Mouse (Mus musculus): Measurements from ENCODE around the gene Parp12. TPM values are rescaled to one million over a fixed set of nuclear protein-coding genes. Genes with fewer than 3 reads are reported as not detected.

The Parp12 gene
- polyA plus RNA-seq, 1 experiment = 20.5 TPM

GRCm38 (mm10) chr6:39057161-39057560 is 61.0 kb downstream of the Parp12 start:
- H3K4me3 ChIP-seq (replicated peaks; ENCODE audit: insufficient read depth, low read depth, low read length) = no peak overlapping the region
- peaks cover 28% of the 10 kb centered on the region for H3K4me1 ChIP-seq (ENCODE audit: control insufficient read depth, insufficient read depth, low read length)
- no peak for TF ChIP-seq CTCF (IDR thresholded peaks at IDR 0.05; ENCODE audit: borderline replicate concordance, insufficient read depth, low read depth, low read length)
- TF ChIP-seq POLR2A (IDR thresholded peaks at IDR 0.05; ENCODE audit: borderline replicate concordance, insufficient read depth, low read length) = no peak
- 97% methylated on average over 1 of the region's 1 CpGs for WGBS
- DNase-seq = no peak
- no peak overlapping the region for H3K27ac ChIP-seq (ENCODE audit: insufficient read depth, low read length)
- H3K27me3 ChIP-seq (ENCODE audit: control insufficient read depth, insufficient read depth, low read length) = no peaks in the 10 kb centered on the region

- Histone ChIP-seq H3K4me1 (ENCODE audit: control insufficient read depth, insufficient read depth, low read length) (peaks cover 32% of the 10 kb centered on the region), H3K4me3 (replicated peaks; ENCODE audit: insufficient read depth, low read depth, low read length) (no peak overlapping the region), H3K27ac (ENCODE audit: insufficient read depth, low read length) (no peak overlapping the region), H3K27me3 (ENCODE audit: control insufficient read depth, insufficient read depth, low read length) (no peaks in the 10 kb centered on the region)
- peak; percentile 28 to 33 for DNase-seq
- TF ChIP-seq CTCF (IDR thresholded peaks at IDR 0.05; ENCODE audit: borderline replicate concordance, insufficient read depth, low read depth, low read length) = no peak
- TF ChIP-seq POLR2A (IDR thresholded peaks at IDR 0.05; ENCODE audit: borderline replicate concordance, insufficient read depth, low read length) = no peak
- 29% methylated on average over 7 of the region's 7 CpGs for WGBS
Measured at GRCm38 (mm10) chr6:39055831-39056261, 62.3 kb downstream of the Parp12 start.

- Histone ChIP-seq H3K27ac (ENCODE audit: insufficient read depth, low read length) (no peak overlapping the region), H3K27me3 (ENCODE audit: control insufficient read depth, insufficient read depth, low read length) (no peaks in the 10 kb centered on the region), H3K4me3 (replicated peaks; ENCODE audit: insufficient read depth, low read depth, low read length) (no peak overlapping the region), H3K4me1 (ENCODE audit: control insufficient read depth, insufficient read depth, low read length) (peaks cover 32% of the 10 kb centered on the region)
- TF ChIP-seq CTCF (IDR thresholded peaks at IDR 0.05; ENCODE audit: borderline replicate concordance, insufficient read depth, low read depth, low read length) (no peak), POLR2A (IDR thresholded peaks at IDR 0.05; ENCODE audit: borderline replicate concordance, insufficient read depth, low read length) (no peak)
- DNase-seq = no peak
- WGBS = 81% methylated on average over 6 of the region's 6 CpGs
Measured at GRCm38 (mm10) chr6:39054878-39055508, 63.2 kb downstream of the Parp12 start.

DNA sequence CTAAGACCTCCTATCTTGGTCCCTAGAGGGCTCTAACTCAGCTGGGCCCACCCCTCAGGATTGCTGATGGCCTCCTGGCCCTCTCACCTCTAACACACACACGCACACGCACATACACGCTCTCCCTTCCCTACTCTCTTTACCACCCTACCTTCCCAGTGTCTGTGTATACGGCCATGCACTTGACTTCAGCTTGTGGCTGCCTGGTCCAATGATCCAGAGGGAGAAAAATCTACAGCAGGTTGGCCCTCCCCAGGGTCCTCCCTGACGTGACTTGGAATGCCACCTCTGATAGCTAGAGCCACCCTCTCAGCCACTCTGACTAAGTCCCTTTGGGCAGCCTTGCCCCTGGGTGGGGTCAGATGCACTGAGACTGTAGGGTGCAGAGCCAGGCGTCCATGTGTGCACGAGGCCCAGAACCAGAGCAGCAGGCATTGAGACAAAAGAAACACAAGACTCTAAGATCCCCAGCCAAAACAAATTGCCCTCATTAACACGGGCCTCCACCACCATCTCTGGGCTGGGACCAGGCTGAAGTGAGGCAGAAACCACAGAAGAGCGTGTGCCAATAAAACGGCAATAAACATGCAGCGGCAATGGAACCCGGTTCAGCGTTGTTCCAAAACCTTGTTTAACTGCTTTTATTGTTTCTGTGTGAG is 63.8 kb downstream of the Parp12 start:
- H3K4me1 ChIP-seq (ENCODE audit: control insufficient read depth, insufficient read depth, low read length) = peaks cover 36% of the 10 kb centered on the region
- TF ChIP-seq CTCF (IDR thresholded peaks at IDR 0.05; ENCODE audit: borderline replicate concordance, insufficient read depth, low read depth, low read length) (no peak), POLR2A (IDR thresholded peaks at IDR 0.05; ENCODE audit: borderline replicate concordance, insufficient read depth, low read length) (no peak)
- no peak for DNase-seq
- 92% methylated on average over 13 of the region's 13 CpGs for WGBS
- no peak overlapping the region for H3K4me3 ChIP-seq (replicated peaks; ENCODE audit: insufficient read depth, low read depth, low read length)
- H3K27ac ChIP-seq (ENCODE audit: insufficient read depth, low read length) = no peak overlapping the region
- H3K27me3 ChIP-seq (ENCODE audit: control insufficient read depth, insufficient read depth, low read length) = no peaks in the 10 kb centered on the region

DNA sequence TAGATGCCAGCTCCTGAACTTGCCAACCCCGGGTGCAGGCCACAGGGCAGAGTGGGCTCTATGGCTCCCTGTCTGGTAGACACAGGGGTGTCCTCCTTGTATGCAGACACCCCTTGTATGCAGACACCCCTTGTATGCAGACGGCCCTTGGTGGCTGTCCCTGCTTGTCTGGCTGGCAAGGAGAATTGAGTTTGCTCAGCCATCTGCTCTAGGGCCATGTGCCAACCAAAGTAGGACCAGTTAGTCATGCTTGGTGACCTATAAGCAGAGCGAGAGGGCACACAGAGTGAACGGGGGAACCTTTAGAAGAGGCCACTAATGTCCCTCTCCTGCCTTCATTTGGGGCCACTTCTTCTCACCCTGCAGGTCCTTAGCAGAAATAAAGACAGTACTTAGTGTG is 65.5 kb downstream of the Parp12 start:
- no peaks in the 10 kb centered on the region for H3K27me3 ChIP-seq (ENCODE audit: control insufficient read depth, insufficient read depth, low read length)
- 5% methylated on average over 4 of the region's 4 CpGs for WGBS
- DNase-seq = peak; percentile 84 to 92

GRCm38 (mm10) chr6:39051799-39052556 is 66.2 kb downstream of the Parp12 start:
- no peak overlapping the region for H3K4me3 ChIP-seq (replicated peaks; ENCODE audit: insufficient read depth, low read depth, low read length)
- peaks cover 47% of the 10 kb centered on the region for H3K4me1 ChIP-seq (ENCODE audit: control insufficient read depth, insufficient read depth, low read length)
- H3K27me3 ChIP-seq (ENCODE audit: control insufficient read depth, insufficient read depth, low read length) = no peaks in the 10 kb centered on the region
- H3K27ac ChIP-seq (ENCODE audit: insufficient read depth, low read length) = no peak overlapping the region
- 75% methylated on average over 9 of the region's 9 CpGs for WGBS
- TF ChIP-seq POLR2A (IDR thresholded peaks at IDR 0.05; ENCODE audit: borderline replicate concordance, insufficient read depth, low read length) = no peak
- TF ChIP-seq CTCF (IDR thresholded peaks at IDR 0.05; ENCODE audit: borderline replicate concordance, insufficient read depth, low read depth, low read length) = no peak
- no peak for DNase-seq

More for the DNA sequence above, 65.5 kb downstream of the Parp12 start:
- Histone ChIP-seq H3K4me1 (ENCODE audit: control insufficient read depth, insufficient read depth, low read length) (peaks cover 47% of the 10 kb centered on the region), H3K4me3 (replicated peaks; ENCODE audit: insufficient read depth, low read depth, low read length) (no peak overlapping the region), H3K27ac (ENCODE audit: insufficient read depth, low read length) (no peak overlapping the region)
- TF ChIP-seq CTCF (IDR thresholded peaks at IDR 0.05; ENCODE audit: borderline replicate concordance, insufficient read depth, low read depth, low read length) (no peak), POLR2A (IDR thresholded peaks at IDR 0.05; ENCODE audit: borderline replicate concordance, insufficient read depth, low read length) (no peak)

- DNase-seq = no peak
- no peak overlapping the region for H3K27ac ChIP-seq (ENCODE audit: insufficient read depth, low read length)
- WGBS = 94% methylated on average over 6 of the region's 6 CpGs
- H3K4me3 ChIP-seq (replicated peaks; ENCODE audit: insufficient read depth, low read depth, low read length) = no peak overlapping the region
- no peak for TF ChIP-seq POLR2A (IDR thresholded peaks at IDR 0.05; ENCODE audit: borderline replicate concordance, insufficient read depth, low read length)
- no peak for TF ChIP-seq CTCF (IDR thresholded peaks at IDR 0.05; ENCODE audit: borderline replicate concordance, insufficient read depth, low read depth, low read length)
- no peaks in the 10 kb centered on the region for H3K27me3 ChIP-seq (ENCODE audit: control insufficient read depth, insufficient read depth, low read length)
- H3K4me1 ChIP-seq (ENCODE audit: control insufficient read depth, insufficient read depth, low read length) = peaks cover 47% of the 10 kb centered on the region
Measured at GRCm38 (mm10) chr6:39050836-39051235, 67.3 kb downstream of the Parp12 start.
